Comparison of ENCODE assay signal across 12 mouse cellular contexts in genomic region chr4:145125463-145126220, GRCm38 (mm10).
A peak's percentile ranks its signal among the peaks of the same experiment; 100 is the strongest.
DNase-seq lines count a peak whose midpoint lies in the region; ATAC-seq and TF ChIP-seq lines count a peak whose summit lies in the region.
"Had no signal": no experiment of that assay in that cellular context is flagged by ENCODE, and none has a peak within 500 bp of the region (broad histone marks: within the 10 kb centered on the region; RNA-seq: fewer than 3 reads in every experiment).

No protein-coding gene starts in this region.

- H3K4me2 ChIP-seq in embryonic facial prominence, embryonic 15.5 days (replicated peaks) = no peak overlapping the region
- H3K4me2 ChIP-seq in liver, postnatal 0 days (ENCODE audit: low read depth, low read length) = no peak overlapping the region

- in situ Hi-C loops in ES-E14 (cut with MboI; ENCODE audit: low sequenced_read_pairs in 2 of 2, unreplicated experiment in 2 of 2) = no loop called here

- H3K9me3 ChIP-seq in ES-E14 (ENCODE audit: control insufficient read depth, insufficient read depth, low read depth, low read length) = no peaks in the 10 kb centered on the region
- H3K9me3 ChIP-seq in embryonic facial prominence, embryonic 15.5 days (replicated peaks) = no peaks in the 10 kb centered on the region
- H3K9me3 ChIP-seq in liver, postnatal 0 days (ENCODE audit: low read length) = no peaks in the 10 kb centered on the region
- H3K9me3 ChIP-seq: megakaryocyte, embryonic 14.5 days had no signal

- TF ChIP-seq EP300 in liver, postnatal 0 days (IDR thresholded peaks at IDR 0.05; ENCODE audit: low read depth) = no peak

- H3K36me3 ChIP-seq in ES-E14 (ENCODE audit: control insufficient read depth, insufficient read depth, low read length, poor library complexity, severe bottlenecking) = peaks cover 9% of the 10 kb centered on the region
- peaks cover 54% of the 10 kb centered on the region for H3K36me3 ChIP-seq in embryonic facial prominence, embryonic 15.5 days
- H3K36me3 ChIP-seq in liver, postnatal 0 days (replicated peaks; ENCODE audit: insufficient read depth, low read length) = peaks cover 74% of the 10 kb centered on the region

- 42% methylated on average over 4 of the region's 4 CpGs for WGBS in embryonic facial prominence, embryonic 15.5 days
- WGBS in liver, postnatal 0 days (ENCODE audit: insufficient replicate concordance) = 84% methylated on average over 4 of the region's 4 CpGs

- no peak for DNase-seq in frontal cortex, postnatal 10 days (ENCODE audit: low spot score in 2 of 2)
- DNase-seq in left cerebral cortex, adult 2 months (ENCODE audit: extremely low spot score in 1 of 2, low spot score in 2 of 2) = no peak
- no peak for DNase-seq in left cerebral cortex, postnatal 10 days (ENCODE audit: extremely low spot score in 1 of 2, low spot score in 2 of 2)
- DNase-seq in ES-E14 (ENCODE audit: low read depth, low spot score) = no peak
- DNase-seq in kidney, adult 18-20 months = no peak
- no peak for DNase-seq in liver, postnatal 0 days
- DNase-seq: kidney, postnatal 10 days; spleen, adult 18-20 months; thymus, postnatal 36 days had no signal

- no peaks in the 10 kb centered on the region for H3K27me3 ChIP-seq in embryonic facial prominence, embryonic 15.5 days
- no peaks in the 10 kb centered on the region for H3K27me3 ChIP-seq in liver, postnatal 0 days (ENCODE audit: insufficient read depth, low read length)
- H3K27me3 ChIP-seq: megakaryocyte, embryonic 14.5 days had no signal

- intact Hi-C loops in left cerebral cortex, adult 2 months (cut with DNase I) = loop anchor here (2.0 to 10.0 kb wide), 2 partner anchors 29 to 361 kb away; no protein-coding TSS in a partner anchor
- intact Hi-C loops in left cerebral cortex, postnatal 10 days (cut with DNase I) = loop anchor here (10.0 kb wide), 2 partner anchors 231 to 361 kb away; partner anchors contain the start of gene Dhrs3

- TF ChIP-seq CTCF in left cerebral cortex, adult 2 months (IDR thresholded peaks at IDR 0.05) = peak; percentile 42
- no peak for TF ChIP-seq CTCF in liver, postnatal 0 days (IDR thresholded peaks at IDR 0.05; ENCODE audit: low read depth)

- H3K27ac ChIP-seq in left cerebral cortex, adult 2 months = peak overlapping the region; percentile 65
- H3K27ac ChIP-seq in ES-E14 (ENCODE audit: insufficient read depth, low read depth, low read length, poor library complexity, severe bottlenecking) = no peak overlapping the region
- peak overlapping the region; percentile 12 for H3K27ac ChIP-seq in embryonic facial prominence, embryonic 15.5 days (replicated peaks)
- H3K27ac ChIP-seq in liver, postnatal 0 days (ENCODE audit: low read depth) = no peak overlapping the region

- no peak overlapping the region for H3K4me3 ChIP-seq in left cerebral cortex, adult 2 months
- no peak overlapping the region for H3K4me3 ChIP-seq in ES-E14 (ENCODE audit: insufficient read depth in 1 of 2, low read depth in 1 of 2, low read length in 2 of 2, poor library complexity in 1 of 2, severe bottlenecking in 1 of 2)
- H3K4me3 ChIP-seq in embryonic facial prominence, embryonic 15.5 days (replicated peaks) = no peak overlapping the region
- H3K4me3 ChIP-seq in liver, postnatal 0 days (ENCODE audit: low read depth, low read length) = no peak overlapping the region
- H3K4me3 ChIP-seq: megakaryocyte, embryonic 14.5 days had no signal

- peak; percentile 76 for ATAC-seq in frontal cortex, adult (ENCODE audit: low TSS enrichment)
- no peak for ATAC-seq in embryonic facial prominence, embryonic 15.5 days (ENCODE audit: insufficient number of reproducible peaks, low FRiP score, low TSS enrichment, low read depth)
- no peak for ATAC-seq in liver, postnatal 0 days

- H3K9ac ChIP-seq in ES-E14 (ENCODE audit: insufficient read depth, low read depth, low read length, poor library complexity, severe bottlenecking) = no peak overlapping the region
- H3K9ac ChIP-seq in embryonic facial prominence, embryonic 15.5 days = no peak overlapping the region
- no peak overlapping the region for H3K9ac ChIP-seq in liver, postnatal 0 days (replicated peaks)

- peaks cover 0 to 2% of the 10 kb centered on the region in 2 experiments; a peak in 1 of 4 replicates for H3K4me1 ChIP-seq in ES-E14 (ENCODE audit: control insufficient read depth in 2 of 2, insufficient read depth in 2 of 2, low read length in 2 of 2, poor library complexity in 1 of 2)
- peaks cover 10% of the 10 kb centered on the region for H3K4me1 ChIP-seq in embryonic facial prominence, embryonic 15.5 days
- H3K4me1 ChIP-seq in liver, postnatal 0 days (ENCODE audit: insufficient read depth) = no peaks in the 10 kb centered on the region

TF ChIP-seq in ES-E14, 5 proteins besides CTCF, POLR2A, EP300 and RAD21:
- TF ChIP-seq MAFK (IDR thresholded peaks at IDR 0.05; ENCODE audit: insufficient read depth, low read depth, low read length) (no peak), ZNF384 (IDR thresholded peaks at IDR 0.05; ENCODE audit: low read depth, low read length) (0 out of 2 replicates have a peak, but pooled peaks have one; percentile 29), ZC3H11A (IDR thresholded peaks at IDR 0.05; ENCODE audit: borderline replicate concordance, low read depth, low read length) (no peak), HCFC1 (IDR thresholded peaks at IDR 0.05; ENCODE audit: borderline replicate concordance, insufficient read depth, low read length) (no peak)

Comparison
In these comparisons a context has a peak if more than half of its experiments do, and no peak if none do; other contexts are left out.
1. H3K27ac ChIP-seq: peak in left cerebral cortex, adult 2 months (single experiment) and embryonic facial prominence, embryonic 15.5 days (single experiment); none in ES-E14 (single experiment) and liver, postnatal 0 days (single experiment).